Mouse (Mus musculus): ENCODE results near the gene Mre11a. TPM values are rescaled to one million over a fixed set of nuclear protein-coding genes. Genes with fewer than 3 reads are reported as not detected.

The Mre11a gene
- polyA plus RNA-seq (2015; fragmentation: Illumina TruSeq; extraction: RNeasy Lipid Tissue Mini Kit (QIAGEN cat#74804); ENCODE audit: low read depth, low replicate concordance): 8.0 TPM

GRCm38 (mm10) chr9:14784039-14785002, at the start of gene Mre11a, which contains the start of gene Ankrd49:
Gene Mre11a, plus strand, starts transcription at chr9:14784654.
Gene Ankrd49, minus strand, starts transcription at chr9:14784856.

GRCm38 (mm10) chr9:14740151-14740924, 44.1 kb upstream of the Mre11a start, which contains the start of gene Piwil4:
Gene Piwil4, minus strand, starts transcription at chr9:14740733.

GRCm38 (mm10) chr9:14752001-14752522, 32.4 kb upstream of the Mre11a start, which contains the start of gene Fut4:
Gene Fut4, minus strand, starts transcription at chr9:14752393.

GRCm38 (mm10) chr9:14770803-14771471, 13.5 kb upstream of the Mre11a start, which contains the start of gene 1700012B09Rik:
Gene 1700012B09Rik, minus strand, starts transcription at chr9:14771030.

GRCm38 (mm10) chr9:14859868-14860639, 75.6 kb downstream of the Mre11a start, which contains the start of gene Gpr83:
Gene Gpr83, plus strand, starts transcription at chr9:14860210.

Other genes starting within 250 kb of the Mre11a start
- gene Amotl1, start 139.6 kb upstream of the Mre11a start, polyA plus RNA-seq (2015; fragmentation: Illumina TruSeq; extraction: RNeasy Lipid Tissue Mini Kit (QIAGEN cat#74804); ENCODE audit: low read depth, low replicate concordance): 17.9 TPM
- gene Piwil4, start 43.9 kb upstream of the Mre11a start, polyA plus RNA-seq (2015; fragmentation: Illumina TruSeq; extraction: RNeasy Lipid Tissue Mini Kit (QIAGEN cat#74804); ENCODE audit: low read depth, low replicate concordance): not detected
- gene Fut4, start 32.3 kb upstream of the Mre11a start, polyA plus RNA-seq (2015; fragmentation: Illumina TruSeq; extraction: RNeasy Lipid Tissue Mini Kit (QIAGEN cat#74804); ENCODE audit: low read depth, low replicate concordance): 0.34 TPM
- 3.5 TPM for gene 1700012B09Rik, start 13.6 kb upstream of the Mre11a start, polyA plus RNA-seq (2015; fragmentation: Illumina TruSeq; extraction: RNeasy Lipid Tissue Mini Kit (QIAGEN cat#74804); ENCODE audit: low read depth, low replicate concordance)
- 18.3 TPM for gene Ankrd49, start 202 bp downstream of the Mre11a start, polyA plus RNA-seq (2015; fragmentation: Illumina TruSeq; extraction: RNeasy Lipid Tissue Mini Kit (QIAGEN cat#74804); ENCODE audit: low read depth, low replicate concordance)
- 18.9 TPM for gene Gpr83, start 75.6 kb downstream of the Mre11a start, polyA plus RNA-seq (2015; fragmentation: Illumina TruSeq; extraction: RNeasy Lipid Tissue Mini Kit (QIAGEN cat#74804); ENCODE audit: low read depth, low replicate concordance)
- gene Izumo1r, start 119.3 kb downstream of the Mre11a start, polyA plus RNA-seq (2015; fragmentation: Illumina TruSeq; extraction: RNeasy Lipid Tissue Mini Kit (QIAGEN cat#74804); ENCODE audit: low read depth, low replicate concordance): not detected

All from brain, adult 10 weeks (tissue).